ENCODE assay signal across 17 mouse cellular contexts in the genomic region with DNA sequence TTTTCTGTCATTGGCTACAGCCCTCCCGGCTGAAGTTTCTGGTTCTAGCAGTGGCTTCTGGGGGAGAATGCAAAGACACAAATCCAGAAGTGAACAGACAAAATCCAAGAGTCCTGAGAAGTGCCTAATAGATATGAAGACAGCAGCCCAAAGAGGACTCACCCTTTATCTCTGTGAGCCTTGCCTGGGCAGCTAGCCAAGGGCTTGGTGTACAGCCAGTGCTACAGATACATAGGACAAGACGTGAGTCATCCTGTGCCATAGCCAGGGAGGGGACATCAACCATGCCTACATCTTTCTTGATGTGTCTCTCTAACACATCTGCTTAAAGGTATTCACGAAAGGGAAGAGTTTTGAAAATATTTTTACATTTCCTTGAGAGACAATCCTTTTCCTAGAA. TPM values are rescaled to one million over a fixed set of nuclear protein-coding genes. Genes with fewer than 3 reads are reported as not detected.
DNase-seq lines count a peak whose midpoint lies in the region; ATAC-seq and TF ChIP-seq lines count a peak whose summit lies in the region.
"Had no signal": no experiment of that assay in that cellular context is flagged by ENCODE, and none has a peak within 500 bp of the region (broad histone marks: within the 10 kb centered on the region; RNA-seq: fewer than 3 reads in every experiment).

No protein-coding gene starts in this region.

- WGBS in heart, embryonic 12.5 days = 49% methylated on average over 3 of the region's 3 CpGs
- WGBS in kidney, adult 2 months = 74% methylated on average over 3 of the region's 3 CpGs
- 70% methylated on average over 3 of the region's 3 CpGs for WGBS in hindbrain, postnatal 0 days
- WGBS in forebrain, embryonic 14.5 days = 82% methylated on average over 3 of the region's 3 CpGs

- no peak overlapping the region for H3K9ac ChIP-seq in heart, embryonic 12.5 days
- no peak overlapping the region for H3K9ac ChIP-seq in MEL (ENCODE audit: control insufficient read depth, low read depth, low read length, poor library complexity, severe bottlenecking)
- H3K9ac ChIP-seq in hindbrain, postnatal 0 days (replicated peaks; ENCODE audit: low read length) = no peak overlapping the region
- no peak overlapping the region for H3K9ac ChIP-seq in forebrain, embryonic 14.5 days (ENCODE audit: low read length)
- H3K9ac ChIP-seq: embryonic facial prominence, embryonic 13.5 days; liver, embryonic 15.5 days; neural tube, embryonic 13.5 days had no signal

- peaks cover 9% of the 10 kb centered on the region; the same call in 1 of the 2 replicates for H3K4me1 ChIP-seq in heart, embryonic 12.5 days (replicated peaks)
- H3K4me1 ChIP-seq in MEL (ENCODE audit: control insufficient read depth in 1 of 2, insufficient read depth in 2 of 2, low read length in 2 of 2) = no peaks in the 10 kb centered on the region
- no peaks in the 10 kb centered on the region for H3K4me1 ChIP-seq in kidney, adult 2 months (ENCODE audit: control insufficient read depth, insufficient read depth, low read length)
- H3K4me1 ChIP-seq in hindbrain, postnatal 0 days (ENCODE audit: insufficient read depth, low read length) = no peaks in the 10 kb centered on the region
- no peaks in the 10 kb centered on the region for H3K4me1 ChIP-seq in forebrain, embryonic 14.5 days (ENCODE audit: control insufficient read depth, insufficient read depth, low read length)
- H3K4me1 ChIP-seq: embryonic facial prominence, embryonic 13.5 days; liver, embryonic 15.5 days; neural tube, embryonic 13.5 days had no signal

- H3K4me2 ChIP-seq in heart, embryonic 12.5 days = no peak overlapping the region
- H3K4me2 ChIP-seq in hindbrain, postnatal 0 days (ENCODE audit: low read depth, low read length) = no peak overlapping the region
- no peak overlapping the region for H3K4me2 ChIP-seq in forebrain, embryonic 14.5 days (ENCODE audit: low read length)
- H3K4me2 ChIP-seq: embryonic facial prominence, embryonic 13.5 days; liver, embryonic 15.5 days; neural tube, embryonic 13.5 days had no signal

- no peaks in the 10 kb centered on the region for H3K79me2 ChIP-seq in MEL (ENCODE audit: control insufficient read depth, insufficient read depth, low read length, poor library complexity)

- H3K4me3 ChIP-seq in heart, embryonic 12.5 days = no peak overlapping the region
- H3K4me3 ChIP-seq in MEL (ENCODE audit: control insufficient read depth in 1 of 2, insufficient read depth in 1 of 2, low read depth in 2 of 2, low read length in 2 of 2) = no peak overlapping the region
- H3K4me3 ChIP-seq in kidney, adult 2 months (ENCODE audit: insufficient read depth, low read depth, low read length) = no peak overlapping the region
- H3K4me3 ChIP-seq in hindbrain, postnatal 0 days (ENCODE audit: low read length) = no peak overlapping the region
- no peak overlapping the region for H3K4me3 ChIP-seq in forebrain, embryonic 14.5 days (ENCODE audit: low read depth, low read length)
- H3K4me3 ChIP-seq: embryonic facial prominence, embryonic 13.5 days; liver, embryonic 15.5 days; neural tube, embryonic 13.5 days had no signal

- no peak for TF ChIP-seq POLR2A in MEL (IDR thresholded peaks at IDR 0.05; ENCODE audit: control insufficient read depth in 1 of 2, insufficient read depth in 1 of 2, low read depth in 1 of 2, low read length in 2 of 2, poor library complexity in 1 of 2)
- TF ChIP-seq POLR2A in kidney, adult 2 months (IDR thresholded peaks at IDR 0.05; ENCODE audit: low read depth, low read length) = no peak

- TF ChIP-seq EP300 in MEL (IDR thresholded peaks at IDR 0.05; ENCODE audit: low read depth in 1 of 2, low read length in 2 of 2) = peak; percentile 22 to 49; a peak in 3 of 4 replicates

- no peak for ATAC-seq in heart, embryonic 12.5 days (ENCODE audit: insufficient number of reproducible peaks, low FRiP score)
- ATAC-seq in hindbrain, postnatal 0 days = no peak
- ATAC-seq in forebrain, embryonic 14.5 days = no peak
- ATAC-seq: intestine, embryonic 16.5 days had no signal

- no peak overlapping the region for H3K27ac ChIP-seq in heart, embryonic 12.5 days (ENCODE audit: poor library complexity, severe bottlenecking)
- no peak overlapping the region for H3K27ac ChIP-seq in MEL (ENCODE audit: control insufficient read depth, low read depth, low read length)
- H3K27ac ChIP-seq in kidney, adult 2 months (ENCODE audit: insufficient read depth, low read depth, low read length) = no peak overlapping the region
- H3K27ac ChIP-seq in hindbrain, postnatal 0 days = no peak overlapping the region
- no peak overlapping the region for H3K27ac ChIP-seq in forebrain, embryonic 14.5 days (ENCODE audit: low read depth, low read length)
- H3K27ac ChIP-seq: embryonic facial prominence, embryonic 13.5 days; liver, embryonic 15.5 days; macrophage; neural tube, embryonic 13.5 days had no signal

- H3K27me3 ChIP-seq in heart, embryonic 12.5 days (replicated peaks) = no peaks in the 10 kb centered on the region
- H3K27me3 ChIP-seq in MEL (ENCODE audit: control insufficient read depth in 1 of 2, insufficient read depth in 2 of 2, low read length in 2 of 2) = no peaks in the 10 kb centered on the region
- H3K27me3 ChIP-seq in kidney, adult 2 months (replicated peaks; ENCODE audit: control insufficient read depth, insufficient read depth, low read length) = no peaks in the 10 kb centered on the region
- no peaks in the 10 kb centered on the region for H3K27me3 ChIP-seq in hindbrain, postnatal 0 days (ENCODE audit: insufficient read depth, low read length)
- no peaks in the 10 kb centered on the region for H3K27me3 ChIP-seq in forebrain, embryonic 14.5 days (replicated peaks; ENCODE audit: control insufficient read depth, insufficient read depth, low read length)
- H3K27me3 ChIP-seq: embryonic facial prominence, embryonic 13.5 days; liver, embryonic 15.5 days; neural tube, embryonic 13.5 days had no signal

- intact Hi-C loops in heart, postnatal 14 days (cut with DNase I) = no loop called here

- 0 out of 2 replicates have a peak, but pooled peaks cover 2% of the 10 kb centered on the region for H3K9me3 ChIP-seq in heart, embryonic 12.5 days (replicated peaks)
- H3K9me3 ChIP-seq in MEL (replicated peaks; ENCODE audit: insufficient read depth, low read length) = no peaks in the 10 kb centered on the region
- H3K9me3 ChIP-seq in hindbrain, postnatal 0 days (ENCODE audit: low read length) = no peaks in the 10 kb centered on the region
- no peaks in the 10 kb centered on the region for H3K9me3 ChIP-seq in forebrain, embryonic 14.5 days (replicated peaks; ENCODE audit: control insufficient read depth, low read length)
- H3K9me3 ChIP-seq: embryonic facial prominence, embryonic 13.5 days; liver, embryonic 15.5 days; neural tube, embryonic 13.5 days had no signal

- peak; percentile 26 for DNase-seq in heart, adult 8-10 months (ENCODE audit: low spot score)
- peak; percentile 83 for DNase-seq in MEL (ENCODE audit: low read depth, low spot score)
- peak; percentile 24 to 57 for DNase-seq in adrenal gland, adult (ENCODE audit: inconsistent age in 2 of 2, low spot score in 1 of 2)
- peak; percentile 5 to 9 for DNase-seq in heart, postnatal 14 days
- no peak for DNase-seq in kidney, adult 2 months
- no peak for DNase-seq in hindbrain, postnatal 0 days (ENCODE audit: low spot score)
- no peak for DNase-seq in forebrain, embryonic 14.5 days (ENCODE audit: low spot score)
- DNase-seq: thymus, adult 2 months had no signal

- no peak for TF ChIP-seq RAD21 in MEL (IDR thresholded peaks at IDR 0.05; ENCODE audit: low read depth, low read length)

- H3K36me3 ChIP-seq in heart, embryonic 12.5 days = no peaks in the 10 kb centered on the region
- H3K36me3 ChIP-seq in MEL (ENCODE audit: control insufficient read depth in 1 of 2, insufficient read depth in 2 of 2, low read length in 2 of 2) = no peaks in the 10 kb centered on the region
- H3K36me3 ChIP-seq in kidney, adult 2 months (ENCODE audit: control insufficient read depth, insufficient read depth, low read length) = no peaks in the 10 kb centered on the region
- H3K36me3 ChIP-seq in hindbrain, postnatal 0 days (ENCODE audit: insufficient read depth, low read length) = no peaks in the 10 kb centered on the region
- H3K36me3 ChIP-seq in forebrain, embryonic 14.5 days (ENCODE audit: control insufficient read depth, insufficient read depth, low read length) = no peaks in the 10 kb centered on the region
- H3K36me3 ChIP-seq: embryonic facial prominence, embryonic 13.5 days; liver, embryonic 15.5 days; neural tube, embryonic 13.5 days had no signal

- no peak for TF ChIP-seq CTCF in MEL (IDR thresholded peaks at IDR 0.05 in 2 of 3, conservative IDR thresholded peaks at IDR 0.05 in 1 of 3; ENCODE audit: control insufficient read depth in 1 of 3, insufficient read depth in 1 of 3, low read depth in 2 of 3, low read length in 3 of 3, poor library complexity in 1 of 3, severe bottlenecking in 1 of 3)
- no peak for TF ChIP-seq CTCF in kidney, adult 2 months (conservative IDR thresholded peaks at IDR 0.05; ENCODE audit: insufficient read depth, insufficient read length, low read depth, low read length)
- no peak for TF ChIP-seq CTCF in hindbrain, postnatal 0 days (IDR thresholded peaks at IDR 0.05; ENCODE audit: low read depth)

TF ChIP-seq in MEL, 35 proteins besides CTCF, POLR2A, EP300 and RAD21:
- TF ChIP-seq GATA1 (IDR thresholded peaks at IDR 0.05; ENCODE audit: low read depth, low read length) = peak; percentile 46; the same call in 1 of the 2 replicates
- no peak for TF ChIP-seq SMC3 (IDR thresholded peaks at IDR 0.05; ENCODE audit: low read depth, low read length)
- 0 out of 2 replicates have a peak, but pooled peaks have one; percentile 5 for TF ChIP-seq TAL1 (IDR thresholded peaks at IDR 0.05; ENCODE audit: low read length)

RNA-seq across cellular contexts. Expression of a gene that starts 43.3 kb away (rescaled TPM):
- total RNA-seq in heart, adult 8-10 months (2022) = 1 to 10 TPM; 4.1 to 7.2 (median 4.9) TPM
- 0.03 and 0.04 TPM in 2 replicates for polyA plus RNA-seq in heart, embryonic 12.5 days (2016; fragmentation: Nextera tagmentation; extraction: Ambion mirVana)
- total RNA-seq in MEL (2012; rRNA removed) = not detected in 2 replicates
- polyA plus RNA-seq in MEL (2012; ENCODE audit: insufficient read depth in 1 of 2, insufficient read length in 2 of 2, low read depth in 1 of 2, low replicate concordance in 2 of 2, missing spikeins in 1 of 2) = not detected
- total RNA-seq in heart, postnatal 14 days (2021) = 1 to 10 TPM; 2.4 to 2.9 TPM
- polyA plus RNA-seq in kidney, adult 2 months (2012; rRNA removed) = not detected in 2 replicates
- 0.43 and 0.58 TPM in 2 replicates for total RNA-seq in hindbrain, postnatal 0 days (2014; rRNA removed)
- 0.04 and 0.05 TPM in 2 replicates for polyA plus RNA-seq in hindbrain, postnatal 0 days (2015; fragmentation: Nextera tagmentation; extraction: Ambion mirVana)
- not detected in 2 replicates for polyA plus RNA-seq in forebrain, embryonic 14.5 days (2014; fragmentation: Nextera tagmentation; extraction: Ambion mirVana)
- total RNA-seq: gastrocnemius, adult 18-20 months; hematopoietic stem cell, adult 5-6 weeks had no signal
- polyA plus RNA-seq: forebrain, embryonic 11.5 days; intestine, embryonic 16.5 days; liver, embryonic 15.5 days; macrophage had no signal

Comparison
In these comparisons a context has a peak if more than half of its experiments do, and no peak if none do; other contexts are left out.
1. DNase-seq: peak in heart, adult 8-10 months (single experiment), MEL (single experiment), adrenal gland, adult (2 of 2) and heart, postnatal 14 days (2 of 2); none in kidney, adult 2 months (single experiment), hindbrain, postnatal 0 days (single experiment) and forebrain, embryonic 14.5 days (single experiment).